Mouse (Mus musculus) megakaryocyte, embryonic 14.5 days (primary cell): Measurements from ENCODE around the gene Tmem191c.

Experiments
- FLI1 ChIP-seq: IDR thresholded peaks from 2 replicates; pipeline ENCODE4 v1.6.1; 2012; ENCODE audit warnings: low read length, inconsistent platforms, mixed read lengths
- GATA1 ChIP-seq: IDR thresholded peaks from 3 replicates; pipeline ENCODE4 v1.6.1; 2012; ENCODE audit warnings: mixed read lengths, low read length, inconsistent platforms, borderline replicate concordance

GRCm38 (mm10) chr16:17252086-17252726 is 23.7 kb upstream of the Tmem191c start:
- TF ChIP-seq GATA1, result no peak
- no peak for TF ChIP-seq FLI1
